Mouse (Mus musculus) granulocyte monocyte progenitor cell, adult 5-6 weeks (primary cell): ENCODE data around the gene Fbxw26. TPM values are rescaled to one million over a fixed set of nuclear protein-coding genes. Genes with fewer than 3 reads are reported as not detected.
"Not testable (repeated sequence)": the region's sequence is repeated elsewhere in the genome, so short reads cannot be mapped to it uniquely, and the experiment has no call there.

Experiments used
- ATAC-seq: replicated peaks from 2 replicates; pipeline ENCODE4 v1.8.0; 2016; ENCODE audit warnings: mild to moderate bottlenecking, moderate TSS enrichment, inconsistent platforms; ENCODE audit not compliant: poor library complexity, severe bottlenecking
- total RNA-seq, 2 experiments: library from RNA; stranded (forward) in 1 of 2; stranded (reverse) in 1 of 2; fragments of 200-712, 200-1000 nt in 1 of 2; fragments of >200 nt in 1 of 2; fragmentation: Nextera tagmentation in 1 of 2; gene quantifications; 2 replicates each; pipeline ENCODE4 v1.2.3; 2014 to 2017

Gene Fbxw26
- not detected in 2 replicates for total RNA-seq (2014; fragmentation: Nextera tagmentation)
- total RNA-seq (2017): not detected in 2 replicates

DNA sequence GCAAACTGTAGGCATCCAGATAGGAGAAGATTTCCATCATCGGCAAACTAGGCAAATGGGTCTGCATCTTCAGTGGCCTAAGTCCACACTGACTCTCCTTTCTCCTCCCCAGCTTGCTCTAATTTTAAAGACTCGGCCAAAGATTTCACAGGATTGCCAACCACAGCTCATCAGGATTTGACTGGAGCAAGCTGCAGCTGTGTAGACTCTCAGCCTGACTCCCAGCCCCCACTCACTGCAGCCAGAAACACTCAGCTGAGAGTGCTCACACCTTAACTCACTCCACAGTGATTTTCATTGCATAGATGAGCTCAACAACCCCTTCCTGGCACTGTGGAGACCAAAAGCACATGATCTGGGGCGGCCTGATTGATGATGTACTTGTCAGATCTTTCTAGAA is at the start of gene Fbxw26:
Fbxw26 (minus strand) TSS at position 101 of the 400 bp plus-strand sequence.
- ATAC-seq: not testable (repeated sequence)

DNA sequence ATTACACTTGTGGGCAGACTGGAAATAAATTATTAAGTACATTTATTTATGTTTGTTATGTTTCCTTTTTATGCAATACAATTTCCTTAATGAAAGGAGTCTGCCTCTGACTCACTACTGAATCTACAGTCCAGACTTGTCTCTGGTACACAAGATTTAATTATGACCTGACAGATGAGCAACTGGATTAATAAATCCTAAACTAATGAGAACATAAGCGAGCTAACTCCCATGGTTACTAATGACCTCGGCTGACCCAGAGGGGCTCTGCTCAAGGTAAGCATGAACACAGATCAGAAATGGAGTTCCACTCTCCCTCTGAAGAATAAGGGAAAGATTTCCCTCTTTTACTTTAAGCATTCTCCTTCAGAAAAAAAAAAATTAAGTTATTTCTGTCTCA is 49.3 kb upstream of the Fbxw26 start:
- no peak for ATAC-seq

DNA sequence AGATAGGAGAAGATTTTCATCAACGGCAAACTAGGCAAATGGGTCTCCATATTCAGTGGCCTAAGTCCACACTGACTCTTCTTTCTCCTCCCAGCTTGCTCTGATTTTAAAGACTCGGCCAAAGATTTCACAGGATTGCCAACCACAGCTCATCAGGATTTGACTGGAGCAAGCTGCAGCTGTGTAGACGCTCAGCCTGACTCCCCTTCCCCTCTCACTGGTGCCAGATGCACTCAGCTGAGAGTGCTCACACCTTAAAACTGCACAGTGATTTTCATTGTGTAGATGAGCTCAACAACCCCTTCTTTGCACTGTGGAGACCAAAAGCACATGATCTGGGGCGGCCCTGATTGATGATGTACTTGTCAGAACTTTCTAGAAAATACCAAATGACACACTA is 44.7 kb upstream of the Fbxw26 start, which contains the start of gene Fbxw27:
Fbxw27 (minus strand) TSS at position 101 of the 400 bp plus-strand sequence.
- not testable (repeated sequence) for ATAC-seq

DNA sequence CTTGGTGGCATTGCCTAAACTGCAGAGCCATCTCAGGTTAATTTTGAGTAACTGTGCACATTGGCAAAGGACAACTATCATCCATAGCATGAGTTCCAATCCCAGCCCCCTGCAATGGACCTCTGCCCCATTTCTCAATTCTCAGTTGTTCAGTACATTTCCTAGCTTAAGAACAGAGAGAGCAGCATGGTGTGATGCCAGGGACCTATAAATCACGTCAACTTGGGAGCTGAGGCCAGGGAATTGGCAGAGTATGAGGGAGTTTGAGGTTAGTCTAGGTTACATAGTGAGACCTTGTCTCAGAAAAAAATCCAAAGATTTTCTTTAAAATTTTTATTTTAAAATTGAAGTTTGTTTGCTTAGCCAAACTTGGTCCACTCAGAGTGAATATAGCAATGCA is 21.0 kb upstream of the Fbxw26 start:
- ATAC-seq: not testable (repeated sequence)

DNA sequence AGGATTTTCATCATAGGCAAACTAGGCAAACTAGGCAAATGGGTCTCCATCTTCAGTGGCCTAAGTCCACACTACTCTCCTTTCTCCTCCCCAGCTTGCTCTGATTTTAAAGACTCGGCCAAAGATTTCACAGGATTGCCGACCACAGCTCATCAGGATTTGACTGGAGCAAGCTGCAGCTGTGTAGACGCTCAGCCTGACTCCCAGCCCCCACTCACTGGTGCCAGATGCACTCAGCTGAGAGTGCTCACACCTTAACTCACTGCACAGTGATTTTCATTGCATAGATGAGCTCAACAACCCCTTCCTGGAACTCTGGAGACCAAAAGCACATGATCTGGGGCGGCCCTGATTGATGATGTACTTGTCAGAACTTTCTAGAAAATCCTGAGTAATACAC is 43.3 kb downstream of the Fbxw26 start, which contains the start of gene Fbxw18:
Fbxw18 (minus strand) TSS at position 101 of the 400 bp plus-strand sequence.
- ATAC-seq: not testable (repeated sequence)

DNA sequence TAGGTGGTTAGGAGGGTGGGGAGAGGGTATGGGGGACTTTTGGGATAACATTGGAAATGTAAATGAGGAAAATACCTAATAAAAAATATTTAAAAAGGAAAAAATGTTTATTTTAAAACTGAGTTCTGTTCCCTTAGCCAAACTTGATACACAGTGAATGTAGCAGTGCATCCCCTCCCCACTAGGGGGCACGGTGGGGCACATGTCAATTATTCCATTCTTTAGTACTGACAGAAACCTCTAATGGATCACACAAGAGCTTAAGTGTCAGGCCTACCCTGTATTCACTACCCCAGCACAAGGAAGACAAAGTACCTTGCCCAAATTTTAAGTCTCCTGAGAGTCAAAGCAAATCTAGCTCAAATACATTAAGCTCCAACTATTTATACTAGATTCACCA is 60.6 kb downstream of the Fbxw26 start:
- ATAC-seq: peak; percentile 68

Other genes starting within 250 kb of the Fbxw26 start
- gene Fbxw15, start 177.8 kb downstream of the Fbxw26 start, total RNA-seq (2014; fragmentation: Nextera tagmentation): not detected in 2 replicates
- not detected in 2 replicates for gene Fbxw15, start 177.8 kb downstream of the Fbxw26 start, total RNA-seq (2017)
- not detected in 2 replicates for gene Fbxw24, start 120.0 kb downstream of the Fbxw26 start, total RNA-seq (2014; fragmentation: Nextera tagmentation)
- gene Fbxw24, start 120.0 kb downstream of the Fbxw26 start, total RNA-seq (2017): not detected in 2 replicates
- not detected in 2 replicates for gene Fbxw25, start 81.4 kb downstream of the Fbxw26 start, total RNA-seq (2014; fragmentation: Nextera tagmentation)
- not detected in 2 replicates for gene Fbxw25, start 81.4 kb downstream of the Fbxw26 start, total RNA-seq (2017)
- not detected in 2 replicates for gene Fbxw18, start 43.4 kb downstream of the Fbxw26 start, total RNA-seq (2014; fragmentation: Nextera tagmentation)
- gene Fbxw18, start 43.4 kb downstream of the Fbxw26 start, total RNA-seq (2017): not detected in 2 replicates
- not detected in 2 replicates for gene Fbxw27, start 44.6 kb upstream of the Fbxw26 start, total RNA-seq (2014; fragmentation: Nextera tagmentation)
- gene Fbxw27, start 44.6 kb upstream of the Fbxw26 start, total RNA-seq (2017): not detected in 2 replicates
- gene Spink8, start 66.2 kb upstream of the Fbxw26 start, total RNA-seq (2014; fragmentation: Nextera tagmentation): not detected in 2 replicates
- not detected in 2 replicates for gene Spink8, start 66.2 kb upstream of the Fbxw26 start, total RNA-seq (2017)
- gene Nme6, start 86.7 kb upstream of the Fbxw26 start, total RNA-seq (2014; fragmentation: Nextera tagmentation): 54.0 and 59.5 TPM in 2 replicates
- gene Nme6, start 86.7 kb upstream of the Fbxw26 start, total RNA-seq (2017): 22.1 and 28.4 TPM in 2 replicates
- 3.0 and 37.6 TPM in 2 replicates for gene Camp, start 103.5 kb upstream of the Fbxw26 start, total RNA-seq (2014; fragmentation: Nextera tagmentation)
- gene Camp, start 103.5 kb upstream of the Fbxw26 start, total RNA-seq (2017): 99.8 and 173 TPM in 2 replicates
- gene Cdc25a, start 129.5 kb upstream of the Fbxw26 start, total RNA-seq (2014; fragmentation: Nextera tagmentation): 45.1 and 52.5 TPM in 2 replicates
- 50.6 and 54.4 TPM in 2 replicates for gene Cdc25a, start 129.5 kb upstream of the Fbxw26 start, total RNA-seq (2017)
- gene Map4, start 185.4 kb upstream of the Fbxw26 start, total RNA-seq (2014; fragmentation: Nextera tagmentation): 33.3 and 42.6 TPM in 2 replicates
- 17.1 and 22.3 TPM in 2 replicates for gene Map4, start 185.4 kb upstream of the Fbxw26 start, total RNA-seq (2017)